Mouse (Mus musculus) ES-E14 (cell line): Measurements from ENCODE around the gene Fam186b. TPM values are rescaled to one million over a fixed set of nuclear protein-coding genes. Genes with fewer than 3 reads are reported as not detected.
"Not testable (repeated sequence)": the region's sequence is repeated elsewhere in the genome, so short reads cannot be mapped to it uniquely, and the experiment has no call there.

Experiments
- DNase-seq: peaks from one replicate; pipeline ENCODE4 v3.0.0-alpha.2; 2013; ENCODE audit warnings: low read depth, low spot score
- H3K27ac ChIP-seq: 2 replicates; pipeline ENCODE4 v1.5.1; 2012; ENCODE audit warnings: low read depth, mild to moderate bottlenecking, low read length, moderate library complexity, mixed read lengths; ENCODE audit not compliant: poor library complexity, insufficient read depth, severe bottlenecking
- H3K36me3 ChIP-seq: 2 replicates; pipeline ENCODE4 v1.6.1; 2012; ENCODE audit warnings: mild to moderate bottlenecking, low read length, moderate library complexity, mixed read lengths; ENCODE audit not compliant: control insufficient read depth, poor library complexity, insufficient read depth, severe bottlenecking
- H3K4me1 ChIP-seq, 2 experiments: fragments of 150-350 bp in 1 of 2; sonication (generic) in 1 of 2; 2 replicates each; pipeline ENCODE4 v1.6.1; 2012; ENCODE audit warnings: low read length in 2 of 2, mild to moderate bottlenecking in 1 of 2, mixed read lengths in 1 of 2; ENCODE audit not compliant: control insufficient read depth in 2 of 2, insufficient read depth in 2 of 2, poor library complexity in 1 of 2
- H3K4me3 ChIP-seq, 2 experiments: fragments of 150-350 bp in 1 of 2; sonication (generic) in 1 of 2; 2 replicates each; pipeline ENCODE4 v1.5.1; 2012; ENCODE audit warnings: low read length in 2 of 2, low read depth in 1 of 2, mild to moderate bottlenecking in 1 of 2, mixed read lengths in 1 of 2; ENCODE audit not compliant: insufficient read depth in 1 of 2, poor library complexity in 1 of 2, severe bottlenecking in 1 of 2
- H3K9ac ChIP-seq: 2 replicates; pipeline ENCODE4 v1.6.1; 2012; ENCODE audit warnings: low read depth, mild to moderate bottlenecking, low read length, mixed read lengths; ENCODE audit not compliant: poor library complexity, insufficient read depth, severe bottlenecking
- H3K9me3 ChIP-seq: fragments of 150-350 bp; sonication (generic); 2 replicates; pipeline ENCODE4 v1.6.1; 2012; ENCODE audit warnings: low read depth, mild to moderate bottlenecking, low read length; ENCODE audit not compliant: control insufficient read depth, insufficient read depth
- CHD2 ChIP-seq: IDR thresholded peaks from 2 replicates; pipeline ENCODE4 v1.6.1; 2014; ENCODE audit warnings: mild to moderate bottlenecking, low read depth, low read length, inconsistent platforms
- HCFC1 ChIP-seq: IDR thresholded peaks from 2 replicates; pipeline ENCODE4 v1.6.1; 2012; ENCODE audit warnings: low read length, inconsistent platforms, borderline replicate concordance; ENCODE audit not compliant: insufficient read depth
- MAFK ChIP-seq: IDR thresholded peaks from 2 replicates; pipeline ENCODE4 v1.6.1; 2014; ENCODE audit warnings: mild to moderate bottlenecking, low read depth, low read length, inconsistent platforms; ENCODE audit not compliant: insufficient read depth
- ZC3H11A ChIP-seq: IDR thresholded peaks from 2 replicates; pipeline ENCODE4 v1.6.1; 2012; ENCODE audit warnings: low read depth, mild to moderate bottlenecking, inconsistent platforms, low read length, borderline replicate concordance
- ZNF384 ChIP-seq: IDR thresholded peaks from 2 replicates; pipeline ENCODE4 v1.6.1; 2012; ENCODE audit warnings: low read depth, low read length, inconsistent platforms
- in situ Hi-C, 2 experiments: fragments of 600-800 bp; cut with MboI; formaldehyde crosslinking; loops; one replicate each; pipeline ENCODE4 v1.15.1; 2025; ENCODE audit warnings: low sequenced_read_pairs in 2 of 2, inconsistent platforms in 1 of 2; ENCODE audit not compliant: unreplicated experiment in 2 of 2
- total RNA-seq: library from RNA; depleted of rRNA; stranded (reverse); fragments of 300-350 nt; gene quantifications from 2 replicates; pipeline ENCODE4 v1.2.3, GENCODE M21; 2012

Gene Fam186b
- total RNA-seq, 1 experiment, result 0.40 TPM

DNA sequence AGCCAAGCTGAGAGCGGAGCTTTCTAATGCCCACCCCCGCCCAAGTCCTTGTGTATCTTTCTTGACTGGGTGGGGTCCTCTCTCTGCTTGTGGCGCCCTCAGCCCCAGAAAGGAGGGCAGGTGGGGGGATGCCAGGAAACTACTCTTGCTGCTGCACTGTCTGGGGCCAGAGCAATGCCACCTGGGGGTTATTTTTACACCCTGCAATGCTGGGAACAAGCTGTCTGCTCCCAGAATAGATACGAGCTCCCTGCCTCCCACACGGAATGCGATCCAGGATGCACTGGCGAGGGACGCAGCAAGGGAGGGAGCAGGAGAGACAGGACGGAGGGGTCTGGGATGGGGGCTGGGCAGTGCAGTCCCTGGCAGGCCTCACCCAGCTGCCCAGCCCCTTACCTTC, 46.7 kb downstream of the Fam186b start:
- DNase-seq, result no peak
- Histone ChIP-seq H3K27ac (peak overlapping the region; percentile 45; the same call in 1 of the 2 replicates), H3K4me1 (peaks cover 0 to 27% of the 10 kb centered on the region in 2 experiments; a peak in 3 of 4 replicates), H3K9me3 (no peaks in the 10 kb centered on the region), H3K4me3 (no peak overlapping the region), H3K36me3 (peaks cover 41% of the 10 kb centered on the region), H3K9ac (peak overlapping the region; percentile 23)
- TF ChIP-seq HCFC1 (no peak), ZNF384 (no peak), ZC3H11A (no peak), CHD2 (no peak), MAFK (no peak)
- in situ Hi-C loops, result no loop called here

DNA sequence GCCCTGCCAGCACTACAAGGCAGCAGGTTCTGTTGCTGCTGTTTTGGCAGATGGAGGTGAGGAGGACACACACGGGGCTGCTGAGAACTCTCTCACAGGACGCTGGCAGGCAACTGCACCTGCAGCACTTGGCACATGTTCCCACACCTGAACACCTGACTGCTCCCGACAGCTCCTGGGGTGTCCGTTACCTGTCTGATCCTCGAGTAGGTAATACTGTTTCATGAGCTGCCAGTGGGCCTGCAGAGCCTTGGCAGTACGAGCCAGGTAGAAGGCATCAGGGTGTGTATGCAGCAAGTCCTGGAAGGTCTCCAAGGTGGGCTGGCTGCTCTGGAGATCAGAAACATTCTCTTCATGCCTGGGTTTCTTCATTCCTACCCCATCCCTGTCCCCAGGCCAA, 49.0 kb downstream of the Fam186b start:
- H3K9me3 ChIP-seq, H3K27ac ChIP-seq, DNase-seq, H3K9ac ChIP-seq, H3K4me3 ChIP-seq, in situ Hi-C loops: not testable (repeated sequence)
- H3K4me1 ChIP-seq, result peaks cover 0 to 21% of the 10 kb centered on the region in 2 experiments; a peak in 2 of 4 replicates
- H3K36me3 ChIP-seq, result peaks cover 55% of the 10 kb centered on the region

DNA sequence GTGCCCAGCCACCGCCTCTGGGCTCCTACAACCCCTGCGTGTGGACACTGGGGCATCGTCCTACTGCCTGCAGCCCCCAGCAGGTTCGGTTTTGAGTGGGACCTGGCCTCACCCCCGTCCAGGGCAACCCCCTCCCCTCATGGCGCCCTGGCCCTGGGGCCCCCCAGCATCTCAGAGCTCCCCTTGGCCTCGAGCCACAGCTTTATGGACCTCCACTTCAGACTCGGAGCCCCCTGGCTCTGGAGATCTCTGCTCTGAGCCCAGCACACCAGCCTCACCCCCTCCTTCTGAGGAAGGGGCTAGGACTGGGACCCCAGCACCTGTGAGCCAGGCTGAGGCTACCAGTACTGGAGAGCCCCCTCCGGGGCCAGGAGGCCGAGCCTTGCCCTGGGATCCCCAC, 53.6 kb downstream of the Fam186b start:
- in situ Hi-C loops, result no loop called here
- no peak overlapping the region for H3K4me3 ChIP-seq
- H3K36me3 ChIP-seq, result peaks cover 34% of the 10 kb centered on the region
- no peak overlapping the region for H3K9ac ChIP-seq
- DNase-seq, result no peak
- TF ChIP-seq CHD2 (no peak), ZC3H11A (no peak), MAFK (no peak), HCFC1 (no peak), ZNF384 (no peak)
- peaks cover 0 to 7% of the 10 kb centered on the region in 2 experiments; a peak in 1 of 4 replicates for H3K4me1 ChIP-seq
- no peaks in the 10 kb centered on the region for H3K9me3 ChIP-seq
- no peak overlapping the region for H3K27ac ChIP-seq

DNA sequence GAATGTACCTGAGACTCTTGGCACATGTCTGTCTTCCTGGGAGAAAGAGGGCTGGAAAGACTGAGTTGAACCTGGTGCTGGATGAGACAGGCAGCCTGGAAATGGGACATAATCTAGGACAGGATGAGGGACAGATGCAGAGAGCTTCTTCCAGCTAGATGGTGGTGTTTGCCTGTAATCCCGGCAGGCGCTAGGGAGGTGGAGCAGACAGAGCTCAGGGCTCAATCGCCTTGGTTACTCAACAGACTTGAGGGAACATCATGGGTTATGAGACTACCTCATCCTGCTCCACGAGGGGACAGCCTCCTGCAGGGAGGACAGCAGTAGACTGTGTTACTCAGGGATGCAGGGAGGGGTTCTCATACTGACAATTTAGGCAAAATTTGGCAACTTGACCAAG, 54.4 kb downstream of the Fam186b start:
- Histone ChIP-seq H3K27ac (no peak overlapping the region), H3K4me1 (peaks cover 0 to 7% of the 10 kb centered on the region in 2 experiments; a peak in 1 of 4 replicates), H3K9ac (no peak overlapping the region), H3K9me3 (no peaks in the 10 kb centered on the region), H3K36me3 (peaks cover 27% of the 10 kb centered on the region), H3K4me3 (no peak overlapping the region)
- in situ Hi-C loops, result no loop called here
- no peak for TF ChIP-seq MAFK
- no peak for TF ChIP-seq HCFC1
- no peak for TF ChIP-seq ZC3H11A
- TF ChIP-seq CHD2, result no peak
- TF ChIP-seq ZNF384, result no peak
- DNase-seq, result no peak

DNA sequence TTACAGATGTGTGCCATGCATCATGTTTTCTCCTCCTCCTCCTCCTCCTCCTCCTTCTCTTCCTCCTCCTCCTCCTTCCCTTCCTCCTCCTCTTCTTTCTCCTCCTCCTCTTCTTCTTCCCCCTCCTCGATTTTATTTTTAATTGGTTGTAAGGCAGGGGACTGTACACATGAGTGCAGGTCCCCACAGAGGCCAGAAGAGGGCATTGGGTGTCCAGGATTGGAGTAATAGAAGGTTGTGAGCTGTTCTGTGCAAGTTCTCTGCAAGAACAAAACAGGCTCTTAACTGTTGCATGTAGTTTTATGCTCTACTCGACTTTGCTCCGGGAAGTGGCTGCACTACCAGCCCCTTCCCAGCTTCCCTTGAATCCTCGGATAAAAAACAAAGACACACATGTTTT, 55.6 kb downstream of the Fam186b start:
- Histone ChIP-seq H3K9ac (no peak overlapping the region), H3K9me3 (no peaks in the 10 kb centered on the region), H3K4me1 (peaks cover 0 to 9% of the 10 kb centered on the region in 2 experiments; a peak in 1 of 4 replicates), H3K27ac (no peak overlapping the region), H3K36me3 (peaks cover 22% of the 10 kb centered on the region), H3K4me3 (no peak overlapping the region)
- DNase-seq, result no peak
- TF ChIP-seq ZC3H11A (no peak), ZNF384 (no peak), MAFK (no peak), HCFC1 (no peak), CHD2 (no peak)
- in situ Hi-C loops, result no loop called here
